Mouse (Mus musculus) stomach, postnatal 0 days (tissue): Measurements from ENCODE around the gene Ccsap.

Experiments used
- CTCF ChIP-seq: IDR thresholded peaks from 2 replicates; pipeline ENCODE4 v1.5.1; 2016; ENCODE audit warnings: antibody characterized with exemption, low read depth, mild to moderate bottlenecking, moderate library complexity
- EP300 ChIP-seq: optimal IDR thresholded peaks from 2 replicates; pipeline ENCODE3; 2016; ENCODE audit warnings: antibody characterized with exemption

DNA sequence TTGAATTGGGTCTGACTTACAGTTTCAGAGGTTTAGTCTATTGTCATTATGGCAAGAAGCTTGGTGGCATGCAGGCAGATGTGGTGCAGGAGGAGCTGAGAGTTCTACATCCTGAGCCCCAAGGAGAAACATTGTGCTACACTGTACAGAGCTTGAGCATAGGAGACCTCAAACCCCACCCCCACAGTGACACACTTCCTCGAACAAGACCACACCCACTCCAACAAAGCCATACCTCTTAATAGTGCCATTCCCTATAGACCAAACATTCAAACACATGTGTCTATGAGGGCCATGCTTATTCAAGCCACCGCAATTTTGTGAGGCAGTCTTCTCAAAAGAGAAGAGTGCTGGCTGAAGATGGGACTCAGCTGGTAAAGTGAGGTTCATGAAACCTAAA is 58.5 kb downstream of the Ccsap start:
- no peak for TF ChIP-seq CTCF
- no peak for TF ChIP-seq EP300
